Mouse (Mus musculus): ENCODE data around the gene Nhsl2.
A peak's percentile ranks its signal among the peaks of the same experiment; 100 is the strongest.

Gene Nhsl2

GRCm38 (mm10) chrX:102054009-102054408 is 204.8 kb downstream of the Nhsl2 start:
- no peak for DNase-seq

DNA sequence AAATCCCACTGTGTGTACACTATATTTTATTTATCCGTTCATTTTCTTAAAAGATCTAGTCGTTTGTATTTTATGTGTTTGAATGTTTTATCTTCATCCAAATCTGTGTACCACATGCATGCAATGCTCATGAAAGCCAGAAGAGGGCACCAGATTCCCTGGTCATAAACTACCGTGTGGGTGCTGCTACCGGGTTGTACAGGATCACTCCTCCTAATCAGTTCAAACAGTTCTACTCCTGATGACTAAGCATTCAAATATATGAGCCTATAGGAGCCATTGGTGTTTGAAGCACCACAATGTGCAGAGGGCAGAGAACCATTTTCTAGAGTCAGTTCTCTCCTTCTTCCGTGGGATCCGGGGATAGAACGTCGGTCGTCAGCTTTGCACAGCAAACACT is 210.3 kb downstream of the Nhsl2 start:
- DNase-seq, result peak in 1 of 2 experiments; percentile 5

DNA sequence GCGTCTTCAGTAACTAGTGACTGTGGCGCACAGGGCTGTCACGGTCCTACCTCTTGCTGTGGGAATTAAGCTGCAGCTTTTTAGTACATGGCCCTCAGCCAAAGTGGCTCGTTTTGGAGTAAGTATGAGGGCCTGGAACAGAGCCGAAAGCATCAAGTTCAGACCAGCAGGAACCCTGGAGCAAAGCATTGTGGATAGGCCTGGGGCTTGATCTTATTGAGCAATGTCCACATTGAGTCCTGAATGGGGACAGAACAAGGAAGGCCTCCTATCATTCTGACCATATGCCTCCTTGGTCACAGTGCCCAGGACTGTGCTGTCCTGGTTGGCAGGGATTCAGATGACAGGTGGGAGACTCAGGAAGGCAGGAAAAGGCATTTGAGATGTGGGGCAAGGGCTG is 211.1 kb downstream of the Nhsl2 start:
- no peak for DNase-seq

GRCm38 (mm10) chrX:102060891-102061290 is 211.7 kb downstream of the Nhsl2 start:
- DNase-seq, result no peak

DNA sequence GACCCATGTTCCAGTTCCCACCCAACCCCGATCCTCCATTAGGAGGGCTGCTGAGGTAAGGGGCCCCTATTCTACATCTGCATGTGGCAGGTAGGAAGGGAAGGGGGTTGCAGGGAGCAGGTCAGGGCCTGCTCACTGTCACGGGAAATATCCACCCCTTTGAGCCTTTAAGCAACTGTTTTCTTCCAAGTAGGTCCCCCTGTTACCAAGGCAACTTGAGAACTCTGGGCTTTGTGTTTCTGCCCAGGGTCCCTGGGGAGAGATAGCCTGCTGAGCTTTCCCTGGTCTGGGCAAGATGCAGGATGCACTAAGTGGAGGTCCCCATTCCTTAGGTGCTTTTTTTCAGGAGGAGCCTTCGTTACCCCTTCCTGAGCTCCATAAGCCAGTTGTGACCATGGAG is 214.9 kb downstream of the Nhsl2 start:
- no peak for DNase-seq

DNA sequence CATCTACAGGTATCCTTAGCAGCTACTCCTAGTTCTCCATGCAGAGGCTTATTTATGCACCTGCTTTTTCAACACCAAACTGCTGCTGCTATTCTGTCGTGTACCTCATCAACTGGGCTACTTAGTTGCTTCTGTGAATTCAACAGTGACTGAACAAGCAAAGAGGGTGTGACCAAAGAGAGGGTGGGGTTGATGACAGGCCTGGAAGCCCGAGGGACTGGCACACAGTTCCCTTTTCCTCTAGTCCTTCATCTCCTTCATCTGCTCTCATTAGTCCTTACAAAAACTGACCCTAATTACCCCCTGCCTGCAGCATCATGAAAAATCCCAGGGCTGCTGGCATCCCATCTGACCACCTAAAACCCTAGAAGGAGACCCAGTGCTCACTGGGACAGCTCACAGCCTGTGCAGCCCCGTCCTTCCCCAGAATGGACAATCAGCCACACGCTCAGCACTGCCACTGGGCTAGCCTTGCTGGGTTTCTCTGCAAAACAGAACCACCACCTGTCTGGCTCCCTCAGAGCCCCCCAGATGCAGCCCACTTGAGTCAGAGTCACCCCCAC is 216.1 kb downstream of the Nhsl2 start:
- no peak for DNase-seq

- DNase-seq, result peak; percentile 38 to 46
Observed at GRCm38 (mm10) chrX:102066134-102066533, 216.9 kb downstream of the Nhsl2 start.

GRCm38 (mm10) chrX:102067118-102067517 is 217.9 kb downstream of the Nhsl2 start:
- no peak for DNase-seq

- no peak for DNase-seq
Observed at GRCm38 (mm10) chrX:102068811-102069540, 219.8 kb downstream of the Nhsl2 start.

DNA sequence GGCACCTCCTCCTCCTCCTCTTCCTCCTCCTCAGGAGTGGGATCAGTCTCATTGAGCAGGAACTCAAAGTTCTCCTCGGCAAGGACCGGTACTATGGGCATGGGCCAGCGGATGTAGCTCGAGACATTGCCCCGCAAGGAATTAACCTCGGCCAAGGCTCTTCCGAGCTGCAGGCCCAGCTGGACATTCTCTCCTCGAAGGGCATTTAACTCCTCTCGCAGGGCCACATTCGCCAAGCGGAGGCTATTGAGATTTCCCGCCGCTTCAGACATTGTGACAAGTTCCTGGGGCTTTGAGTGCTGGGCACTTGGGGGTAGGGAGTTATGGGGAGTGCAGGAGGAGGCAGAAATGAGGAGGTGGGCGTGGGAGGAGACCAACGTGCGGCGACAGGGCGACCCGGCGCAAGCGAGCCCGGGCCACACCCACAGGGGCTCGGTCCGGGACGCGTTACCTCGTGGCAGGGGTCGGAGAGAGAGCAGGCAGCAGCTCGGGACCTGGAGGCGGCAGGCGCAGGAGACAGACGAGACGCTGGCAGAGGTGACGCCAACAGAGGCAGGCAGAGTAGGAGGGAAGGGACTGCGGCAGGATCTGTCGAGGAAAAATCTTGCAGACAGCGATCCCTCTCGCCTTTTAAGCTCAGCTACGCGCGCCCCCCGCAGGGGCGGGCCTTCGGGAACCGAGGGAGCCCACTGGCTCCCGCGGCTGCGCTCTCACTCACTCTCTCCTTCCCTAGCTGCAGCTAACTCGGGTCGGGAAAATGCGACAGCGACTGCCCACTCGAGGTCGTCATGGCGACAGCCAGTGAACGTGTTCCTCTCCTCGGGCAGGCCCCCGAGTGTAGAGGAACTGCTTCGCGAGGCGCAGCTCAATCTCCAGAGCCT is 221.6 kb downstream of the Nhsl2 start, which contains the start of gene Rtl5:
TSS of gene Rtl5 (minus strand) at position 714 of the 881 bp plus-strand sequence.
- peak; percentile 65 to 79 for DNase-seq

DNA sequence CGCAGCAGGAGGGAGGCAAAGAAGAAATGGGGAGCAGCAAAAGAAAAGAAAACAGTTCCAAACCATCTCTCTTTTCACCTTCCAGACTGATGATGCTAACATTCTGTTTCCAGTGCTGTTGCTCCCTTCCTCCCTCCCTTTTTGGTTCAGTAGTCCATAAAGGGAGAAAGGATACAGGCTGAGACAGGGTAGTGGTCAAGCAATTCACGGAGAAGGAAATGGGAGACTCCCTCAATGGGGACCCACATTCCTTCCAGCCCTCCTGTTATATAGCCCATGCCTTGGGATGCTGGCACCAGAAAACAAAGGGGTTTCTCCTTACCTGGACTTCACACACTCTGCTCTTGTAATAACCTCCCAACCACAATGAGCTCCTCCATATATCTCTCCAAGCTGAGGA is 222.3 kb downstream of the Nhsl2 start:
- DNase-seq, result no peak

GRCm38 (mm10) chrX:102073605-102074325 is 224.6 kb downstream of the Nhsl2 start:
- DNase-seq, result no peak

- no peak for DNase-seq
Observed at GRCm38 (mm10) chrX:102074435-102074834, 225.2 kb downstream of the Nhsl2 start.

DNA sequence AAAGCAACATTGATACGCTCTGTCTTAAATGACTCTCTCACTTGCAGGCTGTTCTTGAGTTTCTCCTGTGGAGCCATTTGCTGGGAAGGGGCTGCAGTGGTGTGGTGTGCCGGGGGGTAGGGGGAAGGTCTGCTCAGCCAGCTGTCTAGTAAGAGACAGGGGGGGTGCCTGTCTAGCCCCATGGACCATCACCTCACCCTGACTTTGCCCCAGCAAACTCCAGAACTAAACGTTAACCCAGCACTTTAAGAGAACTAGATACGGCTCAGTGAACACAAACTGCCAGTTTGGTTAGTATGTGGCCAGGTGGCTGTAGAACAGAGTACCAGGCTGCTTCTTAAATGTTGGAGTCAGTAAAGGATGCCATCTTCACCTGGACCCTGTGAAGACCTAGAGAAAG is 226.0 kb downstream of the Nhsl2 start:
- no peak for DNase-seq

GRCm38 (mm10) chrX:102076886-102077765 is 227.9 kb downstream of the Nhsl2 start:
- DNase-seq, result no peak

DNA sequence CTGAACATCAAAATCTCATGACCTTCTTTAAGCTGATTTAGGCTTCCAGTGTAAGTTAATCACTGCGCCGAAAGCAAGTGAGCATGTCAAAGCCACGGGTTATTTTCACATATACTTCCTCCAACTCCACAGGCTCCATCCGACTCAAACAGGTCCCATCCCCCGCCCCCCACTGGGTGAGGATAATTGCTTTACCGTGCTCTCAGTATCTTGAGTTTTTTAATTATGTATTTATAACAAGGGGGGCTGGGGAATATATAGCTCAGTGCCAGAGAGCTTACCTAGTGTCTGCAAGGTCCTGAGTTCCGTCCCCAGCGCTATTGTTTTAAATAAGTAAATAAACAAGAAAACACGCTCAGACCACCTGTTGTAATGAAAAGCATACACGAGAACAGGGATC is 231.9 kb downstream of the Nhsl2 start:
- DNase-seq, result no peak

- no peak for DNase-seq
Observed at GRCm38 (mm10) chrX:102081573-102082279, 232.5 kb downstream of the Nhsl2 start.

- DNase-seq, result no peak
Observed at GRCm38 (mm10) chrX:102082340-102082739, 233.2 kb downstream of the Nhsl2 start.

GRCm38 (mm10) chrX:102085798-102086443 is 236.7 kb downstream of the Nhsl2 start:
- DNase-seq, result no peak

DNA sequence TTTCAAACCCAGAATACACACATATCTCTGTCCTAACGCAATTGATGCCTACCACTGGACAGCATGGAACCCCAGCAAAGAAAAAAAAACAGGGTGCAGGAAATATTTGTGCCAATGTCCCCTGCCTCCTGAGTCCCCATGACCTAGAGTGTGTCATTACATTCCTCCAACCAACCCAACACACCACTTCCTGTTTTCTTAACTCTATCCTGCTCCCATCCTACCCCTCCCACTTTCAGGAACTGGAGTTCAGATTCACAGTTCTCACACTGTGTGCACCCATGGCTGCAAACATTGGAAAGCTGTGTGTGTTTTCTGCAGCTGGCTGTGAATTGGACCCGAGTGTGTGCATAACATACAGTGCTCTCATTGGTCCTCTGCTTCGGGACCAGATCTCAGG is 241.4 kb downstream of the Nhsl2 start:
- DNase-seq, result no peak
